Comparison of ENCODE assay signal across 10 mouse cellular contexts in the genomic region with DNA sequence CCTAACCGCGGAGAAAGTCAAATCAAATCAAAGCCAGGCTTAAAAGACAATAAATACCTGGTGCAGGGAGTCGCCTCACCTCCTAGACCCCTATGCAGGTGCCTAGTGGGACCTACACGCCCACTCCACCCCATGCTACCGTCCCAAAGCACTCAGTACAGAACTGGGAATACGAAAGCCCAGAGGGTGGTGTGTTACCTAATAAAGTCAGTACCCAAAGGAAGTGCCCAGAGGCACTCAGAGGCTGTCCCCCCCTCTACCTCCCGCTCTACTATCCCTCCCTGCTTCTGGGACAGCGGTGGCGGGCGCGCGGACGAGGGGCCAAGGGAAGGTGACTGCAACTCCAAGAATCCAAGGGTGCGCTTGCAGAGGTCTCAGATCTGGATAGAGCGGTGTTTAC. TPM values are rescaled to one million over a fixed set of nuclear protein-coding genes. Genes with fewer than 3 reads are reported as not detected.
DNase-seq lines count a peak whose midpoint lies in the region; ATAC-seq lines count a peak whose summit lies in the region.
"Had no signal": no experiment of that assay in that cellular context is flagged by ENCODE, and none has a peak within 500 bp of the region (broad histone marks: within the 10 kb centered on the region; RNA-seq: fewer than 3 reads in every experiment).

No protein-coding gene starts in this region.

- no peaks in the 10 kb centered on the region for H3K36me3 ChIP-seq in kidney, embryonic 15.5 days
- H3K36me3 ChIP-seq in embryonic facial prominence, embryonic 15.5 days, result no peaks in the 10 kb centered on the region
- H3K36me3 ChIP-seq in intestine, embryonic 16.5 days (ENCODE audit: control insufficient read depth, insufficient read depth, low read length), result no peaks in the 10 kb centered on the region
- no peaks in the 10 kb centered on the region for H3K36me3 ChIP-seq in midbrain, embryonic 16.5 days (ENCODE audit: control insufficient read depth, insufficient read depth, low read length)
- H3K36me3 ChIP-seq: G1E had no signal

- DNase-seq in kidney, adult 11 months, result no peak
- no peak for DNase-seq in Muller cell, postnatal 12 days (ENCODE audit: inconsistent ontology term)
- DNase-seq in adipocyte (ENCODE audit: low spot score), result no peak
- no peak for DNase-seq in adrenal gland, adult (ENCODE audit: inconsistent age in 2 of 2, low spot score in 1 of 2)
- DNase-seq: thymus, postnatal 25 days had no signal

- peak overlapping the region; percentile 27; the same call in 1 of the 2 replicates for H3K9ac ChIP-seq in kidney, embryonic 15.5 days
- H3K9ac ChIP-seq in embryonic facial prominence, embryonic 15.5 days, result peak overlapping the region; percentile 21; the same call in 1 of the 2 replicates
- peak overlapping the region; percentile 61; the same call in 1 of the 2 replicates for H3K9ac ChIP-seq in intestine, embryonic 16.5 days (ENCODE audit: low read depth, low read length)
- no peak overlapping the region for H3K9ac ChIP-seq in midbrain, embryonic 16.5 days (ENCODE audit: low read depth, low read length)

- H3K4me1 ChIP-seq in kidney, embryonic 15.5 days, result peaks cover 25% of the 10 kb centered on the region
- peaks cover 41% of the 10 kb centered on the region for H3K4me1 ChIP-seq in embryonic facial prominence, embryonic 15.5 days
- peaks cover 11% of the 10 kb centered on the region; the same call in 1 of the 2 replicates for H3K4me1 ChIP-seq in intestine, embryonic 16.5 days (ENCODE audit: control insufficient read depth, insufficient read depth, low read length)
- peaks cover 14% of the 10 kb centered on the region for H3K4me1 ChIP-seq in midbrain, embryonic 16.5 days (ENCODE audit: control insufficient read depth, insufficient read depth, low read length)

- peaks cover 70% of the 10 kb centered on the region for H3K27me3 ChIP-seq in kidney, embryonic 15.5 days
- peaks cover 19% of the 10 kb centered on the region for H3K27me3 ChIP-seq in embryonic facial prominence, embryonic 15.5 days
- H3K27me3 ChIP-seq in intestine, embryonic 16.5 days (replicated peaks; ENCODE audit: control insufficient read depth, insufficient read depth, low read length), result peaks cover 42% of the 10 kb centered on the region
- H3K27me3 ChIP-seq in midbrain, embryonic 16.5 days (ENCODE audit: control insufficient read depth, insufficient read depth, low read depth, low read length), result peaks cover 36% of the 10 kb centered on the region

- H3K4me3 ChIP-seq in kidney, embryonic 15.5 days (replicated peaks), result peak overlapping the region; percentile 56
- H3K4me3 ChIP-seq in embryonic facial prominence, embryonic 15.5 days (replicated peaks), result peak overlapping the region; percentile 67
- H3K4me3 ChIP-seq in intestine, embryonic 16.5 days (ENCODE audit: low read length), result peak overlapping the region; percentile 54
- peak overlapping the region; percentile 49 for H3K4me3 ChIP-seq in midbrain, embryonic 16.5 days (ENCODE audit: low read depth, low read length)

- no peaks in the 10 kb centered on the region for H3K9me3 ChIP-seq in kidney, embryonic 15.5 days (replicated peaks)
- H3K9me3 ChIP-seq in embryonic facial prominence, embryonic 15.5 days (replicated peaks), result no peaks in the 10 kb centered on the region
- no peaks in the 10 kb centered on the region for H3K9me3 ChIP-seq in intestine, embryonic 16.5 days (ENCODE audit: control insufficient read depth, low read length)
- no peaks in the 10 kb centered on the region for H3K9me3 ChIP-seq in midbrain, embryonic 16.5 days (replicated peaks; ENCODE audit: control insufficient read depth, low read length, poor library complexity, severe bottlenecking)

- 2% methylated on average over 15 of the region's 15 CpGs for WGBS in kidney, embryonic 15.5 days
- 1% methylated on average over 15 of the region's 15 CpGs for WGBS in embryonic facial prominence, embryonic 15.5 days
- WGBS in intestine, embryonic 16.5 days, result 1% methylated on average over 15 of the region's 15 CpGs
- WGBS in midbrain, embryonic 16.5 days, result 2% methylated on average over 15 of the region's 15 CpGs

- no peak overlapping the region for H3K27ac ChIP-seq in kidney, embryonic 15.5 days
- no peak overlapping the region for H3K27ac ChIP-seq in embryonic facial prominence, embryonic 15.5 days (replicated peaks)
- no peak overlapping the region for H3K27ac ChIP-seq in intestine, embryonic 16.5 days (ENCODE audit: low read length)
- no peak overlapping the region for H3K27ac ChIP-seq in midbrain, embryonic 16.5 days (ENCODE audit: low read length)

- H3K4me2 ChIP-seq in kidney, embryonic 15.5 days, result peak overlapping the region; percentile 85
- H3K4me2 ChIP-seq in embryonic facial prominence, embryonic 15.5 days (replicated peaks), result peak overlapping the region; percentile 98
- peak overlapping the region; percentile 93 for H3K4me2 ChIP-seq in intestine, embryonic 16.5 days (ENCODE audit: low read depth, low read length)
- H3K4me2 ChIP-seq in midbrain, embryonic 16.5 days (ENCODE audit: low read length), result peak overlapping the region; percentile 95

- ATAC-seq in kidney, embryonic 15.5 days (replicated peaks; ENCODE audit: low FRiP score), result peak; percentile 21
- ATAC-seq in embryonic facial prominence, embryonic 15.5 days (ENCODE audit: insufficient number of reproducible peaks, low FRiP score, low TSS enrichment, low read depth), result peak; percentile 4; the same call in 1 of the 2 replicates
- peak; percentile 19 for ATAC-seq in intestine, embryonic 16.5 days
- no peak for ATAC-seq in midbrain, embryonic 16.5 days

RNA-seq across cellular contexts. Expression of a gene that starts 0.5 kb away (rescaled TPM):
- 10.8 and 14.2 TPM in 2 replicates for polyA plus RNA-seq in kidney, embryonic 15.5 days (2015; fragmentation: Nextera tagmentation; extraction: Ambion mirVana)
- 146 and 154 TPM in 2 replicates for polyA plus RNA-seq in embryonic facial prominence, embryonic 15.5 days (2015; fragmentation: Nextera tagmentation; extraction: Ambion mirVana)
- 10.3 and 12.0 TPM in 2 replicates for polyA plus RNA-seq in intestine, embryonic 16.5 days (2015; fragmentation: Nextera tagmentation; extraction: Ambion mirVana)
- 9.3 and 10.6 TPM in 2 replicates for polyA plus RNA-seq in midbrain, embryonic 16.5 days (2015; fragmentation: Nextera tagmentation; extraction: Ambion mirVana)

RNA-seq across cellular contexts. Expression of a gene that starts 9.6 kb away (rescaled TPM):
- polyA plus RNA-seq in kidney, embryonic 15.5 days (2015; fragmentation: Nextera tagmentation; extraction: Ambion mirVana), result 118 TPM in 2 replicates
- polyA plus RNA-seq in embryonic facial prominence, embryonic 15.5 days (2015; fragmentation: Nextera tagmentation; extraction: Ambion mirVana), result 154 and 159 TPM in 2 replicates
- polyA plus RNA-seq in intestine, embryonic 16.5 days (2015; fragmentation: Nextera tagmentation; extraction: Ambion mirVana), result 87.9 and 93.9 TPM in 2 replicates
- polyA plus RNA-seq in midbrain, embryonic 16.5 days (2015; fragmentation: Nextera tagmentation; extraction: Ambion mirVana), result 214 and 223 TPM in 2 replicates

RNA-seq across cellular contexts. Expression of a gene that starts 27.8 kb away (rescaled TPM):
- 39.7 and 42.1 TPM in 2 replicates for polyA plus RNA-seq in kidney, embryonic 15.5 days (2015; fragmentation: Nextera tagmentation; extraction: Ambion mirVana)
- polyA plus RNA-seq in embryonic facial prominence, embryonic 15.5 days (2015; fragmentation: Nextera tagmentation; extraction: Ambion mirVana), result 44.1 and 44.6 TPM in 2 replicates
- 29.3 and 30.1 TPM in 2 replicates for polyA plus RNA-seq in intestine, embryonic 16.5 days (2015; fragmentation: Nextera tagmentation; extraction: Ambion mirVana)
- 43.5 and 45.6 TPM in 2 replicates for polyA plus RNA-seq in midbrain, embryonic 16.5 days (2015; fragmentation: Nextera tagmentation; extraction: Ambion mirVana)

RNA-seq across cellular contexts. Expression of a gene that starts 30.0 kb away (rescaled TPM):
- polyA plus RNA-seq in kidney, embryonic 15.5 days (2015; fragmentation: Nextera tagmentation; extraction: Ambion mirVana), result 0.23 and 0.31 TPM in 2 replicates
- polyA plus RNA-seq in embryonic facial prominence, embryonic 15.5 days (2015; fragmentation: Nextera tagmentation; extraction: Ambion mirVana), result 9.3 and 9.8 TPM in 2 replicates
- 0.11 and 0.12 TPM in 2 replicates for polyA plus RNA-seq in intestine, embryonic 16.5 days (2015; fragmentation: Nextera tagmentation; extraction: Ambion mirVana)
- polyA plus RNA-seq in midbrain, embryonic 16.5 days (2015; fragmentation: Nextera tagmentation; extraction: Ambion mirVana), result 0.90 and 1.1 TPM in 2 replicates
- polyA plus RNA-seq: G1E had no signal
